In the genomic region with DNA sequence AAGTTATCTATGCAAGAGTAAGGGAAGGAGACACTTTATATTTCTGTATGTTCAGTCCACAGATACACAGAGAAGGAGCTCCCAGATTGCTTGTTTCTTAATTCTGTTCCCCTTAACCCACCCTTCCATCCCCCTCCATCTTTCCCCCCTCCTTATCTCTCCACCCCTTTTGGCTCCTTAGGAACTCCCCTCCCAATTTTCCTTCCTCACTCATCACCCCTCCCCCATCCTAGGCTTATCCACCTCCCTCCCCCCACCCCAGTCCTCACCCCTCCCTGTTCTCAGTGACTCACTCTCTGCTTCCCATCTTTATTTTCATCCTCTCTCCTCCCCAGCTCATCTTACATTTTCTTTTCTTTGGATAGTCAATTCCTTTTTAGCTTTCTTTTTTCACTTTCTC, we compare ENCODE assay signal across 11 mouse cellular contexts. TPM values are rescaled to one million over a fixed set of nuclear protein-coding genes. Genes with fewer than 3 reads are reported as not detected.
A peak's percentile ranks its signal among the peaks of the same experiment; 100 is the strongest.
DNase-seq lines count a peak whose midpoint lies in the region; ATAC-seq lines count a peak whose summit lies in the region.
"Had no signal": no experiment of that assay in that cellular context is flagged by ENCODE, and none has a peak within 500 bp of the region (broad histone marks: within the 10 kb centered on the region; RNA-seq: fewer than 3 reads in every experiment).

No protein-coding gene starts in this region.

- peak overlapping the region; percentile 45 for H3K4me3 ChIP-seq in kidney, embryonic 14.5 days (ENCODE audit: low read length)
- peak overlapping the region; percentile 27 for H3K4me3 ChIP-seq in heart, embryonic 11.5 days (ENCODE audit: low read depth, low read length)
- no peak overlapping the region for H3K4me3 ChIP-seq in midbrain, embryonic 10.5 days

- DNase-seq in kidney, adult 9 months, result no peak
- DNase-seq in embryo, embryonic 10.5 days (ENCODE audit: low spot score), result peak; percentile 83
- peak; percentile 40 for DNase-seq in lung, postnatal 14 days
- no peak for DNase-seq in midbrain, embryonic 10.5 days (ENCODE audit: low spot score)
- no peak for DNase-seq in layer of hippocampus, adult 8-10 months (ENCODE audit: low spot score in 2 of 2)
- DNase-seq: gastrocnemius, postnatal 10 days; left cerebral cortex, postnatal 4 days; thymus, adult 18-20 months had no signal

- peak overlapping the region; percentile 54; the same call in 1 of the 2 replicates for H3K9ac ChIP-seq in kidney, embryonic 14.5 days (ENCODE audit: low read depth, low read length)
- no peak overlapping the region for H3K9ac ChIP-seq in heart, embryonic 11.5 days (ENCODE audit: low read depth, low read length)

- H3K4me1 ChIP-seq in kidney, embryonic 14.5 days (ENCODE audit: control insufficient read depth, insufficient read depth, low read length), result no peaks in the 10 kb centered on the region
- no peaks in the 10 kb centered on the region; the same call in 1 of the 2 replicates for H3K4me1 ChIP-seq in heart, embryonic 11.5 days (ENCODE audit: control insufficient read depth, insufficient read depth, low read length)
- peaks cover 3% of the 10 kb centered on the region for H3K4me1 ChIP-seq in midbrain, embryonic 10.5 days

- peak; percentile 64; the same call in 1 of the 2 replicates for ATAC-seq in kidney, embryonic 14.5 days (ENCODE audit: low FRiP score, low TSS enrichment)
- ATAC-seq in heart, embryonic 11.5 days (replicated peaks; ENCODE audit: insufficient number of reproducible peaks, low FRiP score, low TSS enrichment), result no peak
- ATAC-seq in monocyte, adult 5-6 weeks (replicated peaks; ENCODE audit: insufficient number of reproducible peaks, low FRiP score, low TSS enrichment, poor library complexity, severe bottlenecking), result no peak

- no peaks in the 10 kb centered on the region for H3K9me3 ChIP-seq in kidney, embryonic 14.5 days (ENCODE audit: control insufficient read depth, low read length)
- H3K9me3 ChIP-seq in heart, embryonic 11.5 days (replicated peaks; ENCODE audit: control insufficient read depth, low read length), result no peaks in the 10 kb centered on the region
- no peaks in the 10 kb centered on the region for H3K9me3 ChIP-seq in midbrain, embryonic 10.5 days (replicated peaks)

- no peaks in the 10 kb centered on the region for H3K36me3 ChIP-seq in kidney, embryonic 14.5 days (ENCODE audit: control insufficient read depth, insufficient read depth, low read length)
- no peaks in the 10 kb centered on the region for H3K36me3 ChIP-seq in heart, embryonic 11.5 days (ENCODE audit: control insufficient read depth, insufficient read depth, low read length)
- H3K36me3 ChIP-seq in midbrain, embryonic 10.5 days, result no peaks in the 10 kb centered on the region

- no peak overlapping the region; the same call in 1 of the 2 replicates for H3K27ac ChIP-seq in kidney, embryonic 14.5 days (ENCODE audit: low read depth, low read length)
- peak overlapping the region; percentile 77; the same call in 1 of the 2 replicates for H3K27ac ChIP-seq in heart, embryonic 11.5 days (ENCODE audit: low read depth, low read length)
- no peak overlapping the region; the same call in 1 of the 2 replicates for H3K27ac ChIP-seq in midbrain, embryonic 10.5 days (replicated peaks)

- peak overlapping the region; percentile 40 for H3K4me2 ChIP-seq in kidney, embryonic 14.5 days (replicated peaks; ENCODE audit: low read depth, low read length)
- peak overlapping the region; percentile 34 for H3K4me2 ChIP-seq in heart, embryonic 11.5 days

- no peaks in the 10 kb centered on the region for H3K27me3 ChIP-seq in kidney, embryonic 14.5 days (ENCODE audit: control insufficient read depth, insufficient read depth, low read length)
- H3K27me3 ChIP-seq in heart, embryonic 11.5 days (ENCODE audit: control insufficient read depth, insufficient read depth, low read length), result no peaks in the 10 kb centered on the region
- H3K27me3 ChIP-seq in midbrain, embryonic 10.5 days (ENCODE audit: low read depth, poor library complexity, severe bottlenecking), result no peaks in the 10 kb centered on the region

RNA-seq across cellular contexts. Expression of a gene that starts 1.5 kb away (rescaled TPM):
- 455 and 575 TPM in 2 replicates for polyA plus RNA-seq in kidney, embryonic 14.5 days (2014; fragmentation: Nextera tagmentation; extraction: Ambion mirVana)
- 316 and 413 TPM in 2 replicates for polyA plus RNA-seq in heart, embryonic 11.5 days (2014; fragmentation: Nextera tagmentation; extraction: Ambion mirVana)
- polyA plus RNA-seq in midbrain, embryonic 10.5 days (2016; fragmentation: Nextera tagmentation; extraction: Ambion mirVana), result 368 and 487 TPM in 2 replicates
- total RNA-seq in layer of hippocampus, adult 8-10 months (2022), result 1 to 10 TPM; 3.5 to 4.2 (median 3.8) TPM
- not detected in 3 replicates for total RNA-seq in monocyte, adult 5-6 weeks (2017)

Comparison
In these comparisons a context has a peak if more than half of its experiments do, and no peak if none do; other contexts are left out.
1. DNase-seq: peak in embryo, embryonic 10.5 days (single experiment) and lung, postnatal 14 days (single experiment); none in kidney, adult 9 months (single experiment), midbrain, embryonic 10.5 days (single experiment) and layer of hippocampus, adult 8-10 months (0 of 2).